Mouse (Mus musculus): ENCODE data around the gene Gm35315.
A peak's percentile ranks its signal among the peaks of the same experiment; 100 is the strongest.
"Not testable (repeated sequence)": the region's sequence is repeated elsewhere in the genome, so short reads cannot be mapped to it uniquely, and the experiment has no call there.

Gene Gm35315

GRCm38 (mm10) chr5:110094030-110094846 is at the start of gene Gm35315:
Gene Gm35315 (minus strand): TSS chr5:110094420.
- peak; percentile 79 for DNase-seq (ENCODE audit: low read depth, low spot score)

DNA sequence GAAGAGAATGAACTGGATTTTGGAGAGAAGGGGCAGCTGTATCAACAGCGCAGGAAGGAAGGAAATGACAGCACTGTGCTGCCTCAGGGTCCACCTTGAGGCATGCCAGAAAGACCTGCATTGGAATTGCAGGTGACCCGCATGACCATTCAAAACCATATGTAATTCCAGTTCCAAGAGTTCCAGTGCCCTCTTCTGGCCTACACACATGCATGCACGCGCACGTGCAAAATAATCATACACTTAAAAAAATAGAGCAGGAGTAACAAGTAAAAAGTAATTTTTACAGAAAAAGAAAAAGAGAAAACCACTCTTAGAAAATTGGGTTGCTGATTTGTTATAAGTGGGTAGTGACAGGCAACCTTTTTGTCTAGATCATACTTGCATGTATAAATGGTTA is 48.8 kb upstream of the Gm35315 start:
- DNase-seq (ENCODE audit: low read depth, low spot score), result no peak

DNA sequence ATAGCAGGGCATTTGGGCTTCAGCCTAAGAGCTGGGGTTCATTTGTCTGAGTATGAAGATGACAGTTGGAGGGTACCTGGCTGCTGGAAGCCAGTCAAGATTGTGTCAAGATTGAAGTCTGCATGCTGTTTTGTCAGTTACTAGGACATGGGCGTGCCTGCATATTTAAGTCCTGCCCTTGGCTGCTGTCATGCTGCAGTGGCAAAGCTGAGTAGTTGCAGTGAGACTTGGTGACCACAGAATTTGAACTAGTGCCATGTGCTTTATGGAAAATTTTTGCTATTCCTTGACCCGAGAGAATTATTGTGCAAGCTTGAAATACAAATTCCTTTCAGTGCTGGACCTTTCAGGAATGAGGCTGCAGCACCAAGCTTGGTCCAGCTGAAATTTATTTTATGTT is 48.1 kb upstream of the Gm35315 start:
- no peak for DNase-seq (ENCODE audit: low read depth, low spot score)

DNA sequence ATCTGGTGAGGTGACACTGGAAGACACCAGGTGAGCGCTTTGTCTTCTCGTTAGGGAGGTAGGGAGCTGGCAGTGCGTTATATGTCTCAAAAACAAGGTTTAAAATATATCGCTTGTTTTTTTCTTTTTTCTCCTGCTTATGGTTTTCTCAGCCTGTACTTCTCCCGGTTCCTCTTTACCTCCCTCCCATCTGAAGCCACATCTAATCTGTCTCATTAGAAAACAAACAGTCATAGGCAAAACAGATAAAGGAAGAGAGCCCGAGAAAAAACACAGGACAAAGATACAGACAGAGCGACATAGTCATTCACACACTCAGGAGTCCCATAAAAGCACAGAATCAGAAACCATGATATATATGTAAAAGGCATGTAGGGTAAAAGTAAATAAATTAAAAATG is 46.2 kb upstream of the Gm35315 start:
- no peak for DNase-seq (ENCODE audit: low read depth, low spot score)

DNA sequence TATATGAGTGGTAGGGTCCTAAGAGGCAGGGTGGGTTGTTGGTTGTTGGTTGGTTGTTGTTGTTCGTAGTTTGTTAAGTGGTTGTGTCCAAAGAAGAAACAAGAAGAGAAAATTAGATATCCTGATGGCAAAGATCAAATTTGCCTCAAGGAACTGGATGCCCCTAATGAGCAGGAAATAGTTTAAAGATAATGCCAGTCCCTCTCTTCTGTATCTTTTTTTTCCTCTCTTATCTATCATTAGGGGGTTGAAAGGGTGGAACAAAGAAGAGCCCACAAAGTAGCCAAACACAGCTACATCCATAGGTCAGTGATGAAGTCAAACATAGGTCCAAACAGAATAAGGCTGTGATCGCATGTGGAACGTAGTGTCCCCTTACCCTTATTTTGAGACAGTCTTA is 45.1 kb upstream of the Gm35315 start:
- no peak for DNase-seq (ENCODE audit: low read depth, low spot score)

DNA sequence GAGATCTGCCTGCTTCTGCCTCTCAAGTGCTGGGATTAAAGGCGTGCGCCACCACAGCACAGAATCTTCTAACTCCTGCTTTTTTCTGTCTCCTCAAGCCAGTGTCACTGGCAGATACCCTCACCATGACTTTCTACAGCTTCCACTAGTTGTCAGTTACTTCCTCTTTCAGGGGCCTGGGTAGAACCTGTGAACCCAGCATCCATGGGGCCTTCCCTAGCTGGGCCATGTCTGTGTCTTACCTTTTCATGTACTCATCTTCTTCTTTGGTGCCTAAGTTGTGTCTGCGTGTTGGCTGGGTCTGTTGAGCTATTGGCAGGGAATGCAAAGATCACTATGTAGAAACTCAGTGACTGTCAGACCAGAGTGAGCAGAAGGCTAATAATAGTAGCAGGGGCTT is 43.6 kb upstream of the Gm35315 start:
- no peak for DNase-seq (ENCODE audit: low read depth, low spot score)

DNA sequence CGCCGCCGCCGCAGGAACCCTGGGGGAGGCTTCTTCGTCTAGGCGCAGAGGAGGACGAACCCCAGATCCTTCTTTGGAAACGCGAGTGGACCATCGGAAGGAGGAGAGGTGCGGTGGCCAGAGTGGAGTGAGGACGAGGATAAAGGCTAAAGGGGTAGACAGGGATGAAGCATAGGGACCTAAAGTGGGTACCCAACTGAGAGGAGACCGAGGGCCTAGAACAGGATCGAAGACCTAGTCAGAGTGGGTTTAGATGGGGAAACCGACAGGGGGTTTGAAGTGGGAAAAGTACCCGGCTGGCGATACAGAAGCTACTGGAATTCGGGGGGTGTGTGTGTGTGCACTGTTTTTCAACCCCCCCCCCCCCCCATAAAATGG is 41.9 kb upstream of the Gm35315 start:
- DNase-seq (ENCODE audit: low read depth, low spot score), result no peak

DNA sequence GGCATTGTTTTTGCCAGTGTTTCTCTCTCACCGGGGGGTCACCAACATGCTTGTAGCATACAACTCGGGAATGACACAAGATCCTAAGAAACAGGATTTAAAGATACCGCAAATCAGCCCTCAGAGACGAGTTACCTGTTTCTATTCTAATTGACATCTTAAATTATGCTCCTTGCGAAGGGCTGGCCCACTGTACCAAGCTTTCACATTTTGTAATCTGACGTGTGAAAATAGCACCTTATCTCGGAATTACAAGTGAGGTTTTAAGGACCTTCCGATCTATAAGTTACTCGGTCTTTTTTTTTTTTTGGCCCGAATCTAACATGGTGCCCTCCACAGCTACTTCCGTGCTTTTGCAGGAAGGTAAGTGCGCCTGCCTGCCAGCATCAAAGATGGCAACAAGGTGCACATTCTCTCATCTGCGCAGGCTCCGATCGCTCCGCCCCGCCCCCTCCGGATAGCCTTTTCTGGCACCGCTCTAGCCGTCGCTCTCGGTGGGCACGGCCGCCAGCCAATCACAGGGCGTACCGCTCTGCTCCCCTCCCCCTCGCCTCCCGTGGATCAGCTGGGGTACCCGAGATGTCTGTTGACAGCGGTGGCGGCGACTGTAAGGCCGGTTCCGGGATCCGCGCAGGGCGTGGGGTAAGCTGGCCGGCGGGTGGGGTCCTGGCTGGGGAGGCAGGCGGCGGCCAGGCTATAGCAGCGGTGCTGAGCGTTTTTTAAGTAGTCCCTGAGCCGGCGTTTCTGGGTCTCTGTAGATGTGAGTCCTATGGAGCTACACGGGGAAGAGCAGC is 41.3 kb upstream of the Gm35315 start, which contains the start of gene Chfr:
TSS of gene Chfr (plus strand) at position 550 of the 794 bp plus-strand sequence.
- peak; percentile 94 for DNase-seq (ENCODE audit: low read depth, low spot score)

DNA sequence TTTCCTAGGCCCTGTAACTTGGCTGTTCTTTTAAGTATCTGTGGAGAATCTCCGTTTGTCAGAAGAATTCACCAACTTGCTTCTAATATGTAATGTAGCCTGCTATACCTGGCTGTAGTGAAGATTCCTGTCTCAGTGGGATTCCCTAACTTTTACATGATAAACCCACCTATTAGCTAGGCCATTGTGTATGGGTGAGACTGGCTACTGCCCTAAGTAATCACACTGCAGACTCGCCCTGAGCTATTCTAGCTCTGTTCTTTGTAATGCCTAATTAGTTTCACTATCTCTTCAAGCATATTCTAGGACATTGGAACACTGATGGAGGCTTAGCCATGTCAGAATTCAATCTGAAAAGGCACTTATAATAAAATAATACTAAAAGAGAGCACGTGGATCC is 28.2 kb upstream of the Gm35315 start:
- not testable (repeated sequence) for DNase-seq (ENCODE audit: low read depth, low spot score)

DNA sequence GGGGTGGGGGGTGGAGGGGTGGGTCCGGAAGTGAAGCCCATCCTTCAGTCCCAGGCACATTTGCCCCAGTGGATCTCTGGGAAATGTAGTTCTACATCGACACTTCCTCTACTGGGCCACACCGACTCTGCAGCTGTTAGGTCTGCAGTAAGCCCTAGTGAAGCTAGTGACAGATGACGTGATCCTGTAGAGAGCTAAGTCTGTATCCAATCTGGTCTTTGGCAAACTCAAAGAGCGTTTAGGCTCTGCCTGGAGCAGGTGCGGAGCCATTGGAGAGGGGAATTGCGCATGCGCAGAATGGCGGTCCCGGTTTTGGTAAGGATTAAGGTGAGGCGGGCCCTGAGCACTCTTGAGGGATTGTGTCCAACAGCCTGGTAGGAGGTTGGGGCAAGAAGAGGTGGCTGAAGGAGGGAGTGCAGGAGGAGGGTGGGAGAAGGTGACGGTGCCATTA is 15.8 kb upstream of the Gm35315 start, which contains the start of gene Zfp605:
TSS of gene Zfp605 (plus strand) at position 102 of the 451 bp plus-strand sequence.
- peak; percentile 72 for DNase-seq (ENCODE audit: low read depth, low spot score)

GRCm38 (mm10) chr5:110108305-110108628 is 14.0 kb upstream of the Gm35315 start:
- DNase-seq (ENCODE audit: low read depth, low spot score), result no peak

GRCm38 (mm10) chr5:110107581-110108304 is 13.5 kb upstream of the Gm35315 start, which contains the start of gene Gtpbp6:
Gene Gtpbp6 (minus strand): TSS chr5:110108197.
- peak; percentile 96 for DNase-seq (ENCODE audit: low read depth, low spot score)

- DNase-seq (ENCODE audit: low read depth, low spot score), result no peak
Measured at GRCm38 (mm10) chr5:110106901-110107564, 12.8 kb upstream of the Gm35315 start.

- no peak for DNase-seq (ENCODE audit: low read depth, low spot score)
Measured at GRCm38 (mm10) chr5:110106140-110106871, 12.1 kb upstream of the Gm35315 start.

GRCm38 (mm10) chr5:110104616-110105380 is 10.6 kb upstream of the Gm35315 start:
- no peak for DNase-seq (ENCODE audit: low read depth, low spot score)

- DNase-seq (ENCODE audit: low read depth, low spot score), result no peak
Measured at GRCm38 (mm10) chr5:110103901-110104615, 9.8 kb upstream of the Gm35315 start.

DNA sequence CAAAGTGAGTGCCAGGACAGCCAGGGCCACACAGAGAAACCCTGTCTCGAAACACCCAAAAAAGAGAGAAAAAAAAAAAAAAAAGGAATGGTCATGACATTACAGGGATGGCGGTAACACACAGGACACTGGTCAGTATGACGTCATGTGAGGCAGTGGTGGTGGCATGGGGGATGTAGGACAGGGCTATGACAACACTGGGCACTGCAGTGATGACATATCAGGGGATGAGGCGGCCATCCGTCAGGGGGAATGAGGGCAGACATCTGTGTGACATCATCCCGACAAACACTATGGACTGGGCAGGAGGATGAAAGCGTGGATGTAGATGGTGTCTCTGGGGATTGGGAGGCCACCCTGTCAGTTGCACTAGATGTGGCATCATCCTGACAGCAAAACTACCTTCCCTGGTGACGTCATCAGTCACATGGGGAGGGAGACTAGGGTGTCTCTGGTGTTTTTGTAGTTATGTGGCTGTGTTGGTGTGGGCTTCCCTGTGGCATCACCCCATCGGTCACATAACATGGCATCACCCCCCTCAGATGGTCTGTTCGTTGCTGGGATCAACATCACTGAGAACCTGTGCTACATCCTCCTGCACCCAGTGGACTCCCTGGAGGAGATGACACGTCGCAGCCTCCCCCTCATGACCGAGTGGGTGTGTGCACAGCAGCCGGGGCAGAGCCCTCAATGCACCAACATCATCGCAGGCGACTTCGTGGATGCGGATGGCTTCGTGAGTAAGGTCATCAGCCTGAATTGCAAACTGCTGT is 8.8 kb upstream of the Gm35315 start:
- DNase-seq (ENCODE audit: low read depth, low spot score), result no peak

- DNase-seq (ENCODE audit: low read depth, low spot score), result no peak
Measured at GRCm38 (mm10) chr5:110102429-110102828, 8.2 kb upstream of the Gm35315 start.
